Mouse (Mus musculus) midbrain, postnatal 0 days (tissue): ENCODE measurements around the gene Ptprt. TPM values are rescaled to one million over a fixed set of nuclear protein-coding genes. Genes with fewer than 3 reads are reported as not detected.

Experiments used
- ATAC-seq: fragments of 200-750 bp; cut with Nextera tagmentation; 2 replicates; pipeline ENCODE4 v1.8.0; 2017; ENCODE audit warnings: moderate number of reproducible peaks, mild to moderate bottlenecking, moderate TSS enrichment, moderate library complexity; ENCODE audit not compliant: low FRiP score
- DNase-seq: peaks from one replicate; pipeline ENCODE4 v3.0.0-alpha.2; 2015; ENCODE audit warnings: low spot score
- H3K27ac ChIP-seq: fragments of 300-500 bp; sonication (generic); 2 replicates; pipeline ENCODE4 v1.5.1; 2014; ENCODE audit warnings: low read depth, mild to moderate bottlenecking, low read length, mixed read lengths
- H3K27me3 ChIP-seq: fragments of 300-500 bp; sonication (generic); 2 replicates; pipeline ENCODE4 v1.6.1; 2014; ENCODE audit warnings: low read length, control low read depth, mixed read lengths; ENCODE audit not compliant: insufficient read depth
- H3K36me3 ChIP-seq: fragments of 300-500 bp; sonication (generic); 2 replicates; pipeline ENCODE4 v1.6.1; 2014; ENCODE audit warnings: low read length, control low read depth, mixed read lengths; ENCODE audit not compliant: insufficient read depth
- H3K4me1 ChIP-seq: fragments of 300-500 bp; sonication (generic); 2 replicates; pipeline ENCODE4 v1.6.1; 2014; ENCODE audit warnings: mild to moderate bottlenecking, control low read depth, antibody characterized with exemption, low read length, mixed read lengths; ENCODE audit not compliant: insufficient read depth
- H3K4me2 ChIP-seq: fragments of 300-500 bp; sonication (generic); 2 replicates; pipeline ENCODE4 v1.6.1; 2014; ENCODE audit warnings: low read depth, mild to moderate bottlenecking, low read length, mixed read lengths; ENCODE audit not compliant: poor library complexity, severe bottlenecking
- H3K4me3 ChIP-seq: fragments of 300-500 bp; sonication (generic); 2 replicates; pipeline ENCODE4 v1.5.1; 2014; ENCODE audit warnings: low read depth, mild to moderate bottlenecking, low read length, moderate library complexity
- H3K9ac ChIP-seq: fragments of 300-500 bp; sonication (generic); replicated peaks from 2 replicates; pipeline ENCODE4 v1.6.1; 2014; ENCODE audit warnings: mild to moderate bottlenecking, low read length, moderate library complexity, mixed read lengths; ENCODE audit not compliant: poor library complexity, severe bottlenecking
- H3K9me3 ChIP-seq: fragments of 300-500 bp; sonication (generic); 2 replicates; pipeline ENCODE4 v1.6.1; 2016; ENCODE audit warnings: low read length, control low read depth
- CTCF ChIP-seq: IDR thresholded peaks from 2 replicates; pipeline ENCODE4 v1.5.1; 2016; ENCODE audit warnings: antibody characterized with exemption, mild to moderate bottlenecking
- WGBS: fragments of 180-500 bp; shearing (Covaris S2); extraction: QIAGEN DNeasy Blood & Tissue Kit; methylation state at CpG from one replicate; pipeline ENCODE4 v1.1.7; 2014; 5-methylcytosine and 5-hydroxymethylcytosine counted together
- polyA plus RNA-seq: library from polyadenylated mRNA; unstranded; fragments of >200 nt; fragmentation: Nextera tagmentation; extraction: Ambion mirVana; gene quantifications from 2 replicates; pipeline ENCODE4 v1.2.1, GENCODE M21; 2015
- total RNA-seq: library from RNA; depleted of rRNA; stranded (reverse); fragments of >200 nt; gene quantifications from 2 replicates; pipeline ENCODE4 v1.2.3, GENCODE M21; 2014

The Ptprt gene
- total and polyA plus RNA-seq, 2 experiments from 2014 or later: 12.6 to 72.2 TPM

GRCm38 (mm10) chr2:162436646-162437045, 224.3 kb downstream of the Ptprt start:
- 99% methylated on average over 3 of the region's 3 CpGs for WGBS
- H3K4me2 ChIP-seq: no peak overlapping the region

GRCm38 (mm10) chr2:162430171-162430570, 230.8 kb downstream of the Ptprt start:
- H3K4me2 ChIP-seq: no peak overlapping the region
- H3K4me3 ChIP-seq: no peak overlapping the region
- WGBS: 75% methylated on average over 7 of the region's 7 CpGs
- no peaks in the 10 kb centered on the region for H3K27me3 ChIP-seq
- no peaks in the 10 kb centered on the region for H3K4me1 ChIP-seq
- no peaks in the 10 kb centered on the region for H3K9me3 ChIP-seq
- no peak for DNase-seq
- no peak overlapping the region for H3K9ac ChIP-seq
- TF ChIP-seq CTCF: no peak
- no peak overlapping the region for H3K27ac ChIP-seq
- no peaks in the 10 kb centered on the region for H3K36me3 ChIP-seq
- ATAC-seq: no peak

More at GRCm38 (mm10) chr2:162436646-162437045, 224.3 kb downstream of the Ptprt start:
- Histone ChIP-seq H3K27me3 (no peaks in the 10 kb centered on the region), H3K36me3 (no peaks in the 10 kb centered on the region), H3K27ac (no peak overlapping the region), H3K9me3 (no peaks in the 10 kb centered on the region), H3K4me3 (no peak overlapping the region), H3K9ac (no peak overlapping the region), H3K4me1 (no peaks in the 10 kb centered on the region)
- DNase-seq (no peak), ATAC-seq (no peak)
- peak; percentile 43 for TF ChIP-seq CTCF

- Histone ChIP-seq H3K27ac (no peak overlapping the region), H3K4me3 (no peak overlapping the region), H3K27me3 (no peaks in the 10 kb centered on the region), H3K36me3 (no peaks in the 10 kb centered on the region), H3K4me1 (no peaks in the 10 kb centered on the region), H3K9me3 (no peaks in the 10 kb centered on the region), H3K4me2 (no peak overlapping the region), H3K9ac (no peak overlapping the region)
- 42% methylated on average over 8 of the region's 8 CpGs for WGBS
- ATAC-seq: peak; percentile 54; the same call in 1 of the 2 replicates
- DNase-seq: peak; percentile 57
- no peak for TF ChIP-seq CTCF
These were observed 234.8 kb downstream of the Ptprt start for GRCm38 (mm10) chr2:162426114-162426513.

- H3K4me3 ChIP-seq: no peak overlapping the region
- H3K27me3 ChIP-seq: no peaks in the 10 kb centered on the region
- 78% methylated on average over 3 of the region's 3 CpGs for WGBS
- no peak overlapping the region for H3K4me2 ChIP-seq
- no peak for TF ChIP-seq CTCF
- H3K9ac ChIP-seq: no peak overlapping the region
- no peak overlapping the region for H3K27ac ChIP-seq
- no peaks in the 10 kb centered on the region for H3K9me3 ChIP-seq
- H3K4me1 ChIP-seq: no peaks in the 10 kb centered on the region
- ATAC-seq: no peak
- no peak for DNase-seq
- H3K36me3 ChIP-seq: no peaks in the 10 kb centered on the region
These were observed 242.8 kb downstream of the Ptprt start for GRCm38 (mm10) chr2:162418181-162418580.

- DNase-seq (peak; percentile 38), ATAC-seq (no peak)
- no peaks in the 10 kb centered on the region for H3K27me3 ChIP-seq
- H3K9ac ChIP-seq: no peak overlapping the region
- no peaks in the 10 kb centered on the region for H3K9me3 ChIP-seq
- no peaks in the 10 kb centered on the region for H3K4me1 ChIP-seq
- H3K4me3 ChIP-seq: no peak overlapping the region
- no peaks in the 10 kb centered on the region for H3K36me3 ChIP-seq
- no peak overlapping the region for H3K27ac ChIP-seq
- 47% methylated on average over 5 of the region's 5 CpGs for WGBS
- no peak for TF ChIP-seq CTCF
- no peak overlapping the region for H3K4me2 ChIP-seq
These were observed 247.7 kb downstream of the Ptprt start for GRCm38 (mm10) chr2:162413073-162413812.

- no peak overlapping the region for H3K27ac ChIP-seq
- TF ChIP-seq CTCF: no peak
- no peaks in the 10 kb centered on the region for H3K36me3 ChIP-seq
- no peak for ATAC-seq
- no peak overlapping the region for H3K4me3 ChIP-seq
- peak; percentile 72 for DNase-seq
- H3K9me3 ChIP-seq: no peaks in the 10 kb centered on the region
- H3K4me1 ChIP-seq: no peaks in the 10 kb centered on the region
- H3K9ac ChIP-seq: no peak overlapping the region
- H3K27me3 ChIP-seq: no peaks in the 10 kb centered on the region
- H3K4me2 ChIP-seq: no peak overlapping the region
- 73% methylated on average over 4 of the region's 4 CpGs for WGBS
These were observed 249.9 kb downstream of the Ptprt start for GRCm38 (mm10) chr2:162411014-162411413.
